Mouse (Mus musculus) small intestine, adult 2 months (tissue): ENCODE results near the gene Zscan25. TPM values are rescaled to one million over a fixed set of nuclear protein-coding genes. Genes with fewer than 3 reads are reported as not detected.
"Not testable (repeated sequence)": the region's sequence is repeated elsewhere in the genome, so short reads cannot be mapped to it uniquely, and the experiment has no call there.

ENCODE experiments used
- H3K27ac ChIP-seq: fragments of 200-500 bp; 2 replicates; pipeline ENCODE4 v1.5.1; 2012; ENCODE audit warnings: low read depth, low read length, control low read depth, inconsistent platforms; ENCODE audit not compliant: insufficient read depth
- H3K27me3 ChIP-seq: fragments of 200-500 bp; 2 replicates; pipeline ENCODE4 v1.6.1; 2012; ENCODE audit warnings: mild to moderate bottlenecking, moderate library complexity, low read length, inconsistent platforms; ENCODE audit not compliant: control insufficient read depth, insufficient read depth
- H3K36me3 ChIP-seq: fragments of 200-500 bp; 2 replicates; pipeline ENCODE4 v1.6.1; 2012; ENCODE audit warnings: mild to moderate bottlenecking, low read length, control low read depth, inconsistent platforms; ENCODE audit not compliant: control insufficient read depth, insufficient read depth
- H3K4me1 ChIP-seq: fragments of 200-500 bp; 2 replicates; pipeline ENCODE4 v1.6.1; 2012; ENCODE audit warnings: low read length, inconsistent platforms, mixed read lengths; ENCODE audit not compliant: control insufficient read depth, insufficient read depth, insufficient read length
- H3K4me3 ChIP-seq: fragments of 200-500 bp; 2 replicates; pipeline ENCODE4 v1.5.1; 2012; ENCODE audit warnings: low read depth, mild to moderate bottlenecking, control low read depth, inconsistent platforms, low read length, moderate library complexity
- CTCF ChIP-seq: fragments of 200-500 bp; IDR thresholded peaks from 2 replicates; pipeline ENCODE4 v1.5.1; 2012; ENCODE audit warnings: low read depth, mild to moderate bottlenecking, control low read depth, inconsistent platforms, low read length, moderate library complexity, mixed read lengths; ENCODE audit not compliant: insufficient replicate concordance, insufficient read length; ENCODE audit errors: extremely low read depth
- POLR2A ChIP-seq: fragments of 200-500 bp; IDR thresholded peaks from 2 replicates; pipeline ENCODE4 v1.6.1; 2012; ENCODE audit warnings: low read depth, mild to moderate bottlenecking, control low read depth, inconsistent platforms, low read length, moderate library complexity
- WGBS: fragments of 180-500 bp; shearing (Covaris S2); methylation state at CpG from one replicate; pipeline ENCODE4 v1.1.7; 2018; 5-methylcytosine and 5-hydroxymethylcytosine counted together
- polyA plus RNA-seq: library from polyadenylated mRNA; depleted of rRNA; stranded (reverse); fragments of >200 nt; gene quantifications from 2 replicates; pipeline ENCODE4 v1.2.3, GENCODE M21; 2012; rRNA removed

The Zscan25 gene
- polyA plus RNA-seq, 1 experiment, result 16.4 TPM

- no peak overlapping the region for H3K27ac ChIP-seq
- no peak for TF ChIP-seq POLR2A
- no peak for TF ChIP-seq CTCF
These were observed 33.5 kb downstream of the Zscan25 start for GRCm38 (mm10) chr5:145313845-145314244.

GRCm38 (mm10) chr5:145317141-145317540 is 36.8 kb downstream of the Zscan25 start:
- no peaks in the 10 kb centered on the region for H3K4me1 ChIP-seq
- no peak overlapping the region for H3K4me3 ChIP-seq
- H3K27ac ChIP-seq, result no peak overlapping the region
- TF ChIP-seq POLR2A, result no peak
- no peaks in the 10 kb centered on the region for H3K27me3 ChIP-seq
- no peaks in the 10 kb centered on the region for H3K36me3 ChIP-seq
- 62% methylated on average over 1 of the region's 1 CpGs for WGBS

More at GRCm38 (mm10) chr5:145313845-145314244, 33.5 kb downstream of the Zscan25 start:
- Histone ChIP-seq H3K36me3 (no peaks in the 10 kb centered on the region), H3K27me3 (no peaks in the 10 kb centered on the region), H3K4me3 (no peak overlapping the region), H3K4me1 (no peaks in the 10 kb centered on the region)

GRCm38 (mm10) chr5:145338756-145339155 is 58.5 kb downstream of the Zscan25 start:
- H3K4me3 ChIP-seq, H3K36me3 ChIP-seq, H3K27me3 ChIP-seq, H3K27ac ChIP-seq, H3K4me1 ChIP-seq: not testable (repeated sequence)

Other genes with a start within 250 kb of the Zscan25 start
- gene Gm4871, start 247.7 kb upstream of the Zscan25 start, polyA plus RNA-seq, result not detected in 2 replicates
- gene 1700018F24Rik, start 237.5 kb upstream of the Zscan25 start, polyA plus RNA-seq, result not detected in 2 replicates
- 59.7 and 105 TPM in 2 replicates for gene Arpc1a, start 196.7 kb upstream of the Zscan25 start, polyA plus RNA-seq
- not detected in 2 replicates for gene Kpna7, start 196.5 kb upstream of the Zscan25 start, polyA plus RNA-seq
- 595 and 1,197 TPM in 2 replicates for gene Arpc1b, start 166.3 kb upstream of the Zscan25 start, polyA plus RNA-seq
- 8.5 and 18.7 TPM in 2 replicates for gene Pdap1, start 140.3 kb upstream of the Zscan25 start, polyA plus RNA-seq
- gene Bud31, start 140.1 kb upstream of the Zscan25 start, polyA plus RNA-seq, result 28.1 and 52.8 TPM in 2 replicates
- 5.6 and 11.6 TPM in 2 replicates for gene Ptcd1, start 113.4 kb upstream of the Zscan25 start, polyA plus RNA-seq
- 11.6 and 23.2 TPM in 2 replicates for gene Cpsf4, start 113.3 kb upstream of the Zscan25 start, polyA plus RNA-seq
- gene Atp5j2, start 88.4 kb upstream of the Zscan25 start, polyA plus RNA-seq, result 99.9 and 140 TPM in 2 replicates
- gene Zkscan14, start 78.6 kb upstream of the Zscan25 start, polyA plus RNA-seq, result 1.5 and 2.9 TPM in 2 replicates
- gene Zkscan5, start 75.9 kb upstream of the Zscan25 start, polyA plus RNA-seq, result 1.8 and 3.9 TPM in 2 replicates
- gene Zfp655, start 48.8 kb upstream of the Zscan25 start, polyA plus RNA-seq, result 3.2 and 8.6 TPM in 2 replicates
- gene Cyp3a57, start 64.8 kb downstream of the Zscan25 start, polyA plus RNA-seq, result not detected in 2 replicates
- not detected in 2 replicates for gene Cyp3a16, start 189.2 kb downstream of the Zscan25 start, polyA plus RNA-seq